Mouse (Mus musculus) macrophage (primary cell): ENCODE data around the gene Olfr995. TPM values are rescaled to one million over a fixed set of nuclear protein-coding genes. Genes with fewer than 3 reads are reported as not detected.

Source experiments
- H3K27ac ChIP-seq: fragments of 350-480 bp; formaldehyde crosslinking; 2 replicates; pipeline ENCODE4 v1.9.0; 2021
- H3K36me3 ChIP-seq: fragments of 350-480 bp; formaldehyde crosslinking; 2 replicates; pipeline ENCODE4 v1.9.0; 2021; ENCODE audit errors: inconsistent target
- H3K4me3 ChIP-seq: fragments of 350-480 bp; formaldehyde crosslinking; 2 replicates; pipeline ENCODE4 v1.9.0; 2021; ENCODE audit errors: inconsistent target
- H3K79me2 ChIP-seq: fragments of 350-480 bp; formaldehyde crosslinking; 2 replicates; pipeline ENCODE4 v1.9.0; 2021; ENCODE audit errors: inconsistent target
- WGBS: methylation state at CpG from one replicate; pipeline ENCODE4 v1.1.7; 2026; ENCODE audit warnings: inconsistent platforms; ENCODE audit not compliant: missing documents; 5-methylcytosine and 5-hydroxymethylcytosine counted together
- polyA plus RNA-seq: library from polyadenylated mRNA; stranded (reverse); fragments of 250-400 nt; gene quantifications from 3 replicates; pipeline ENCODE4 v1.2.4, GENCODE M21; 2018; ENCODE audit warnings: inconsistent platforms
- total RNA-seq, 78 experiments: library from RNA; depleted of rRNA; stranded (reverse); fragments of 250-400 nt; gene quantifications; 1 replicate in 9 of 78; 2 replicates in 24 of 78; 3 replicates in 43 of 78; 4 replicates in 2 of 78; pipeline ENCODE4 v1.2.4; 2018; ENCODE audit warnings: inconsistent platforms in 56 of 78

The Olfr995 gene
- total RNA-seq (2018; cell fraction: chromatin; rRNA removed): not detected
- total RNA-seq (2018; cell fraction: cytosol; rRNA removed): not detected
- not detected for total RNA-seq (2018; cell fraction: nucleus; rRNA removed)
- polyA plus RNA-seq: not detected in 3 replicates

DNA sequence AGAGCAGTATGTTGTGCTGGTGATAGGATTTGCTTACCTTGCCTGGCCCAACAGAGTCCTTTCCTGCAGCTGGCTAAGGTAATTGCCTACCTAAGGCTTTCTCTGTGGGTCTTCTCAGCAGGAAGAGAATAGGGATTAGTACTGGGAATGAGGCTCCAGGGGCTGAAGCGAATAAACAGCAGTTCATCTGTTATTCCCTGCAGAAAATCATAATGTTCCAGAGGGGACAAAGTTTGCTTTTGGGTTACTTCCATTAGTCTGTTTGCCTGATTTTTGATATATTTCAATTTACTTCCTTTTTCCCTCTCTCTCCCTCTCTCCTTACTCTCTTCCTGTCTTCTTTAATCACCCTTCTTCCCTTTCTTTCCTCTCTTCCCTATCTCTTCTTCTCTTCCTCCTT is at the start of gene Olfr995:
TSS of gene Olfr995 (minus strand) at position 101 of the 400 bp plus-strand sequence.
- no peak within 1 kb of the TSS for H3K27ac ChIP-seq
- H3K4me3 ChIP-seq: no peak within 1 kb of the TSS
- WGBS: 55% methylated on average over 1 of the region's 1 CpGs
- no peaks in the 10 kb centered on the region for H3K36me3 ChIP-seq
- no peaks in the 10 kb centered on the region for H3K79me2 ChIP-seq

GRCm38 (mm10) chr2:85490396-85490795 is 47.0 kb upstream of the Olfr995 start:
- H3K27ac ChIP-seq: no peak overlapping the region
- H3K36me3 ChIP-seq: no peaks in the 10 kb centered on the region
- no peak overlapping the region for H3K4me3 ChIP-seq
- no peaks in the 10 kb centered on the region for H3K79me2 ChIP-seq
- 79% methylated on average over 5 of the region's 5 CpGs for WGBS

DNA sequence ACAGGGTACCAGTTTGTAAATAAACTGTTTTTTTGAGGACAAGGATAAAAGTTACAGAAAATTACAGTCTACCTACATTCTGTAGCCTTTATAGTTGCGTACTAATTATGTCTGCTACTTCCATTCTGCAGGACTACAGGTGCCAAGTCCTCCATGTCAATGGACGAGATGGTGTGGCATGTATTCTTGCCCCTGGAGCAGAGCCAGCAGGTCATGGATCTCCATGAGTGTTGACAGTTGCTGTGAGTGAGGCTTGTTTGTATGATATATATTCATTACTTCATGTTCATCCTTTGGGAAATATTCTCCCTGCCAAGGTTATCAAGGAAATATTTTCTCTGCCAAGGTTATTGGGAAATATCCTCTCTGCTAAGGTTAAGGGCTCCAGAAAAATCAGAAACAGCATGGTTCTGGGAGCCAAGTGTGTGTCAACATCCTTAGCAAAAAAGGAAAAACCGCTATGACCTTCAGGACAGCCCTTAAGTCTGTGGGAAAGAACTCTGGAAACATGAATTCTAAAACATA is 23.4 kb upstream of the Olfr995 start:
- 66% methylated on average over 3 of the region's 3 CpGs for WGBS
- no peaks in the 10 kb centered on the region for H3K79me2 ChIP-seq
- no peak overlapping the region for H3K4me3 ChIP-seq

GRCm38 (mm10) chr2:85442546-85442945 is 893 bp downstream of the Olfr995 start:
- Histone ChIP-seq H3K4me3 (no peak overlapping the region), H3K36me3 (no peaks in the 10 kb centered on the region), H3K27ac (no peak overlapping the region), H3K79me2 (no peaks in the 10 kb centered on the region)

More for the DNA sequence above, 23.4 kb upstream of the Olfr995 start:
- Histone ChIP-seq H3K27ac (no peak overlapping the region), H3K36me3 (no peaks in the 10 kb centered on the region)

DNA sequence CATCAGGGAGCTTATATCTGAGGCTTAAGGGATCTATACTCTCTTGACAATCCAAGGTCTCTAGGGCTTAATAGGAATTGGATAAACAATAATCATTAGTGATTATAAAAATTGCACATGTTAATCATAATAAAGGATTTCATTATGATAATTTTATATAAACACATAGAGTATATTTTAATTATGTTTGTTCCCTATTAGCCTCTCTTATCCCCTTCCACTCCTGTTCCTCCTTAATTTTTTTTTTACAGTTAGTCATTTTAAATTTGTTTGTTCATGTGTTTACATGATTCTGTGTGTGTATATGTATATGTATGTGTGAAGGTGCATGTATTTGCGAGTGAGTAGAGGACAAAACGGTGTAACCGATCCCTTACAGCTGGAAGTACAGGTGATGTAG is 7.1 kb downstream of the Olfr995 start, which contains the start of gene Olfr994:
TSS of gene Olfr994 (minus strand) at position 101 of the 400 bp plus-strand sequence.
- 89% methylated on average over 3 of the region's 3 CpGs for WGBS
- no peak within 1 kb of the TSS for H3K27ac ChIP-seq
- no peaks in the 10 kb centered on the region for H3K79me2 ChIP-seq
- no peaks in the 10 kb centered on the region for H3K36me3 ChIP-seq
- no peak within 1 kb of the TSS for H3K4me3 ChIP-seq

- Histone ChIP-seq H3K4me3 (no peak overlapping the region), H3K36me3 (no peaks in the 10 kb centered on the region), H3K27ac (no peak overlapping the region), H3K79me2 (no peaks in the 10 kb centered on the region)
- 92% methylated on average over 1 of the region's 1 CpGs for WGBS
Observed at GRCm38 (mm10) chr2:85425893-85426292, 17.5 kb downstream of the Olfr995 start.

DNA sequence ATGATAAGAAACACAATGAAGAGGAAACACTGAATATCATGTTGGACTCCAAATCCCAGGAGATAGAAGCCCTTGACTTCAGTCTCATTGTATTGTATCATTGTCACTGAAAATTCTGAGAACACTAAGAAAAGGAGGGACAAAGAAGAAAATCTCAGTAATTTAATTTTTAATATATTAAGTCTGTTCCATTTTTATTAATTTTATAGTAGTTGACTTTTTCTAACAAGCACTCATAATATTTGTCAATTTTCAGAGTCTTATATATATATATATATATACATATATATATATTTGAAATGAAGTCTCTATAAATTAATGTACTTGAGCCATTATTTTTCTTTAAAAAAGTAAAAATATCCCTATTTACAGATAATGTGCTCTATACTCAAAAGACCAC is 28.7 kb downstream of the Olfr995 start, which contains the start of gene Olfr993:
TSS of gene Olfr993 (minus strand) at position 101 of the 400 bp plus-strand sequence.
- H3K79me2 ChIP-seq: no peaks in the 10 kb centered on the region
- H3K36me3 ChIP-seq: no peaks in the 10 kb centered on the region
- no peak within 1 kb of the TSS for H3K4me3 ChIP-seq
- no peak within 1 kb of the TSS for H3K27ac ChIP-seq

DNA sequence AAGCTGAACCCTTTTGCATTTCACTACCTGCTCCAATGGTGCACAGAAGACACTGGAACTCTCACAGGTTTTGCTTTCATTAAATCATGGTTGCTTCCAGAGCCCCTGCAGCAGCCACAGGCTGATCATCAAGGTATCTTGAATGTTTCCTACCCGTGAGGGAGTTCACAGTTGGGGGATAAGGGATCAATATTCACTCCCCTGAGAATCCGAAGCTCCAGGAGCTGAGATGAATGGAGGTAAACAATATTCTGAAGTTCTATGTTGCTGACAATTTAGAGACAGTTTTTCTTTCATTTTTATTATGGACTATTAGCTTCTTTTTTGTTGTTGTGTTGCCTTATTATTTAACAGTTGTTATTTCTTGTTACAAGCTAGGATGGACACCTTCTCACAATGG is 34.1 kb downstream of the Olfr995 start, which contains the start of gene Olfr992:
TSS of gene Olfr992 (minus strand) at position 101 of the 400 bp plus-strand sequence.
- no peaks in the 10 kb centered on the region for H3K36me3 ChIP-seq
- H3K27ac ChIP-seq: no peak within 1 kb of the TSS
- no peak within 1 kb of the TSS for H3K4me3 ChIP-seq
- WGBS: 53% methylated on average over 2 of the region's 2 CpGs
- no peaks in the 10 kb centered on the region for H3K79me2 ChIP-seq

Other genes starting within 250 kb of the Olfr995 start
- gene Lrrc55, start 246.4 kb downstream of the Olfr995 start, polyA plus RNA-seq: not detected in 3 replicates
- not detected in 3 replicates for gene Olfr987, start 104.3 kb downstream of the Olfr995 start, polyA plus RNA-seq
- not detected in 3 replicates for gene Olfr988, start 80.4 kb downstream of the Olfr995 start, polyA plus RNA-seq
- not detected in 3 replicates for gene Olfr992, start 34.2 kb downstream of the Olfr995 start, polyA plus RNA-seq
- gene Olfr993, start 28.8 kb downstream of the Olfr995 start, polyA plus RNA-seq: not detected in 3 replicates
- not detected in 3 replicates for gene Olfr994, start 7.2 kb downstream of the Olfr995 start, polyA plus RNA-seq
- gene 4833423E24Rik, start 75.4 kb upstream of the Olfr995 start, polyA plus RNA-seq: not detected in 3 replicates
- not detected in 3 replicates for gene Olfr996, start 135.6 kb upstream of the Olfr995 start, polyA plus RNA-seq
- not detected in 3 replicates for gene Olfr998, start 145.3 kb upstream of the Olfr995 start, polyA plus RNA-seq
- not detected in 3 replicates for gene Olfr1000, start 168.3 kb upstream of the Olfr995 start, polyA plus RNA-seq
- gene Olfr1002, start 207.1 kb upstream of the Olfr995 start, polyA plus RNA-seq: not detected in 3 replicates
- gene Olfr154, start 220.8 kb upstream of the Olfr995 start, polyA plus RNA-seq: not detected in 3 replicates
- gene Olfr1006, start 235.1 kb upstream of the Olfr995 start, polyA plus RNA-seq: not detected in 3 replicates
- gene Olfr1008, start 245.8 kb upstream of the Olfr995 start, polyA plus RNA-seq: not detected in 3 replicates